10 mouse cellular contexts compared by ENCODE assay signal in genomic region chr7:110645311-110645710, GRCm38 (mm10). TPM values are rescaled to one million over a fixed set of nuclear protein-coding genes. Genes with fewer than 3 reads are reported as not detected.
DNase-seq lines count a peak whose midpoint lies in the region; ATAC-seq and TF ChIP-seq lines count a peak whose summit lies in the region.
"Had no signal": no experiment of that assay in that cellular context is flagged by ENCODE, and none has a peak within 500 bp of the region (broad histone marks: within the 10 kb centered on the region; RNA-seq: fewer than 3 reads in every experiment).

No protein-coding gene starts in this region.

- peak; percentile 45 for DNase-seq in liver, postnatal 0 days
- no peak for DNase-seq in liver, embryonic 11.5 days (ENCODE audit: low spot score)
- peak; percentile 81 for DNase-seq in adrenal gland, postnatal 10 days
- DNase-seq in embryonic facial prominence, embryonic 10.5 days (ENCODE audit: low spot score) = peak; percentile 54
- DNase-seq in left cerebral cortex, postnatal 10 days (ENCODE audit: extremely low spot score in 1 of 2, low spot score in 2 of 2) = peak; percentile 64 to 65
- DNase-seq in midbrain, postnatal 0 days (ENCODE audit: low spot score) = peak; percentile 85
- no peak for DNase-seq in natural killer cell, adult 2 months (ENCODE audit: low spot score in 2 of 2)

- H3K27ac ChIP-seq in liver, postnatal 0 days (ENCODE audit: low read depth) = no peak overlapping the region
- H3K27ac ChIP-seq in liver, embryonic 11.5 days (ENCODE audit: low read depth, low read length) = no peak overlapping the region
- no peak overlapping the region for H3K27ac ChIP-seq in embryonic facial prominence, embryonic 10.5 days (replicated peaks)
- H3K27ac ChIP-seq in hindbrain, embryonic 13.5 days = no peak overlapping the region
- no peak overlapping the region for H3K27ac ChIP-seq in midbrain, postnatal 0 days (ENCODE audit: low read depth, low read length)
- H3K27ac ChIP-seq: embryonic facial prominence, embryonic 13.5 days had no signal

- peak; percentile 70 for TF ChIP-seq CTCF in liver, postnatal 0 days (IDR thresholded peaks at IDR 0.05; ENCODE audit: low read depth)
- TF ChIP-seq CTCF in midbrain, postnatal 0 days (IDR thresholded peaks at IDR 0.05) = peak; percentile 86

- H3K4me2 ChIP-seq in liver, postnatal 0 days (ENCODE audit: low read depth, low read length) = no peak overlapping the region
- no peak overlapping the region for H3K4me2 ChIP-seq in liver, embryonic 11.5 days
- no peak overlapping the region for H3K4me2 ChIP-seq in hindbrain, embryonic 13.5 days
- no peak overlapping the region for H3K4me2 ChIP-seq in midbrain, postnatal 0 days (ENCODE audit: low read depth, low read length, poor library complexity, severe bottlenecking)
- H3K4me2 ChIP-seq: embryonic facial prominence, embryonic 13.5 days had no signal

- H3K9ac ChIP-seq in liver, postnatal 0 days (replicated peaks) = no peak overlapping the region
- H3K9ac ChIP-seq in liver, embryonic 11.5 days (ENCODE audit: low read depth, low read length) = no peak overlapping the region
- no peak overlapping the region for H3K9ac ChIP-seq in hindbrain, embryonic 13.5 days
- no peak overlapping the region for H3K9ac ChIP-seq in midbrain, postnatal 0 days (replicated peaks; ENCODE audit: low read length, poor library complexity, severe bottlenecking)
- H3K9ac ChIP-seq: embryonic facial prominence, embryonic 13.5 days had no signal

- no peak for TF ChIP-seq EP300 in liver, postnatal 0 days (IDR thresholded peaks at IDR 0.05; ENCODE audit: low read depth)

- 75% methylated on average over 5 of the region's 5 CpGs for WGBS in liver, postnatal 0 days (ENCODE audit: insufficient replicate concordance)
- 72% methylated on average over 5 of the region's 5 CpGs for WGBS in liver, embryonic 11.5 days
- 78% methylated on average over 5 of the region's 5 CpGs for WGBS in embryonic facial prominence, embryonic 10.5 days
- WGBS in hindbrain, embryonic 13.5 days = 77% methylated on average over 5 of the region's 5 CpGs
- 73% methylated on average over 5 of the region's 5 CpGs for WGBS in midbrain, postnatal 0 days

- no peaks in the 10 kb centered on the region for H3K9me3 ChIP-seq in liver, postnatal 0 days (ENCODE audit: low read length)
- H3K9me3 ChIP-seq in liver, embryonic 11.5 days (ENCODE audit: control insufficient read depth, low read length) = peaks cover 5% of the 10 kb centered on the region; the same call in 1 of the 2 replicates
- H3K9me3 ChIP-seq in embryonic facial prominence, embryonic 10.5 days = peaks cover 7% of the 10 kb centered on the region
- H3K9me3 ChIP-seq in hindbrain, embryonic 13.5 days = peaks cover 5% of the 10 kb centered on the region; the same call in 1 of the 2 replicates
- H3K9me3 ChIP-seq in midbrain, postnatal 0 days (ENCODE audit: low read length) = 0 out of 2 replicates have a peak, but pooled peaks cover 3% of the 10 kb centered on the region
- H3K9me3 ChIP-seq: embryonic facial prominence, embryonic 13.5 days had no signal

- peaks cover 10% of the 10 kb centered on the region for H3K4me1 ChIP-seq in liver, postnatal 0 days (ENCODE audit: insufficient read depth)
- no peaks in the 10 kb centered on the region; the same call in none of the 2 replicates for H3K4me1 ChIP-seq in liver, embryonic 11.5 days (replicated peaks; ENCODE audit: control insufficient read depth, insufficient read depth, low read length)
- peaks cover 28% of the 10 kb centered on the region for H3K4me1 ChIP-seq in embryonic facial prominence, embryonic 10.5 days
- no peaks in the 10 kb centered on the region for H3K4me1 ChIP-seq in hindbrain, embryonic 13.5 days (replicated peaks)
- H3K4me1 ChIP-seq in midbrain, postnatal 0 days (ENCODE audit: insufficient read depth, low read length) = no peaks in the 10 kb centered on the region
- H3K4me1 ChIP-seq: embryonic facial prominence, embryonic 13.5 days had no signal

- no peak overlapping the region for H3K4me3 ChIP-seq in liver, postnatal 0 days (ENCODE audit: low read depth, low read length)
- no peak overlapping the region for H3K4me3 ChIP-seq in liver, embryonic 11.5 days (ENCODE audit: low read depth, low read length)
- H3K4me3 ChIP-seq in embryonic facial prominence, embryonic 10.5 days = no peak overlapping the region
- H3K4me3 ChIP-seq in hindbrain, embryonic 13.5 days = no peak overlapping the region
- no peak overlapping the region for H3K4me3 ChIP-seq in midbrain, postnatal 0 days (ENCODE audit: low read depth, low read length)
- H3K4me3 ChIP-seq: embryonic facial prominence, embryonic 13.5 days; megakaryocyte, embryonic 14.5 days had no signal

- H3K27me3 ChIP-seq in liver, postnatal 0 days (ENCODE audit: insufficient read depth, low read length) = no peaks in the 10 kb centered on the region
- H3K27me3 ChIP-seq in liver, embryonic 11.5 days (replicated peaks; ENCODE audit: control insufficient read depth, insufficient read depth, low read length) = no peaks in the 10 kb centered on the region
- H3K27me3 ChIP-seq in embryonic facial prominence, embryonic 10.5 days (replicated peaks; ENCODE audit: low read depth, poor library complexity, severe bottlenecking) = no peaks in the 10 kb centered on the region
- H3K27me3 ChIP-seq in hindbrain, embryonic 13.5 days = 0 out of 2 replicates have a peak, but pooled peaks cover 3% of the 10 kb centered on the region
- H3K27me3 ChIP-seq in midbrain, postnatal 0 days (ENCODE audit: insufficient read depth, low read length) = no peaks in the 10 kb centered on the region
- H3K27me3 ChIP-seq: embryonic facial prominence, embryonic 13.5 days had no signal

- ATAC-seq in liver, postnatal 0 days = peak; percentile 35
- ATAC-seq in liver, embryonic 11.5 days (replicated peaks; ENCODE audit: low FRiP score) = no peak
- ATAC-seq in hindbrain, embryonic 13.5 days (ENCODE audit: low FRiP score) = peak; percentile 57; the same call in 1 of the 2 replicates
- ATAC-seq in midbrain, postnatal 0 days (ENCODE audit: low FRiP score) = peak; percentile 65; the same call in 1 of the 2 replicates

- intact Hi-C loops in left cerebral cortex, postnatal 10 days (cut with DNase I) = loop anchor here (5.0 kb wide), 1 partner anchor 157 kb away; no protein-coding TSS in a partner anchor

- no peaks in the 10 kb centered on the region for H3K36me3 ChIP-seq in liver, postnatal 0 days (replicated peaks; ENCODE audit: insufficient read depth, low read length)
- no peaks in the 10 kb centered on the region; the same call in 1 of the 2 replicates for H3K36me3 ChIP-seq in liver, embryonic 11.5 days (ENCODE audit: control insufficient read depth, insufficient read depth, low read length)
- no peaks in the 10 kb centered on the region; the same call in 1 of the 2 replicates for H3K36me3 ChIP-seq in embryonic facial prominence, embryonic 10.5 days (replicated peaks)
- H3K36me3 ChIP-seq in hindbrain, embryonic 13.5 days = no peaks in the 10 kb centered on the region
- no peaks in the 10 kb centered on the region for H3K36me3 ChIP-seq in midbrain, postnatal 0 days (ENCODE audit: insufficient read depth, low read length)
- H3K36me3 ChIP-seq: embryonic facial prominence, embryonic 13.5 days had no signal

RNA-seq across cellular contexts. Expression of gene Adm, which starts 17.9 kb away (rescaled TPM):
- 3.4 and 3.7 TPM in 2 replicates for polyA plus RNA-seq in liver, postnatal 0 days (2015; fragmentation: Nextera tagmentation; extraction: Ambion mirVana)
- polyA plus RNA-seq in liver, embryonic 11.5 days (2014; fragmentation: Nextera tagmentation; extraction: Ambion mirVana) = 8.8 and 10.6 TPM in 2 replicates
- 10 to 100 TPM; 18.0 to 18.4 TPM for total RNA-seq in adrenal gland, postnatal 10 days (2021)
- polyA plus RNA-seq in embryonic facial prominence, embryonic 10.5 days (2016; fragmentation: Nextera tagmentation; extraction: Ambion mirVana) = 1.9 and 2.9 TPM in 2 replicates
- polyA plus RNA-seq in hindbrain, embryonic 13.5 days (2015; fragmentation: Nextera tagmentation; extraction: Ambion mirVana) = 3.0 and 3.9 TPM in 2 replicates
- total RNA-seq in left cerebral cortex, postnatal 10 days (2021) = 1 to 10 TPM; 1.5 to 3.4 TPM
- total RNA-seq in midbrain, postnatal 0 days (2014; rRNA removed) = 0.82 and 1.2 TPM in 2 replicates
- 2.5 and 2.6 TPM in 2 replicates for polyA plus RNA-seq in midbrain, postnatal 0 days (2015; fragmentation: Nextera tagmentation; extraction: Ambion mirVana)

RNA-seq across cellular contexts. Expression of gene Sbf2, which starts 30.6 kb away (rescaled TPM):
- 5.6 and 5.9 TPM in 2 replicates for polyA plus RNA-seq in liver, postnatal 0 days (2015; fragmentation: Nextera tagmentation; extraction: Ambion mirVana)
- polyA plus RNA-seq in liver, embryonic 11.5 days (2014; fragmentation: Nextera tagmentation; extraction: Ambion mirVana) = 13.8 and 14.6 TPM in 2 replicates
- 10 to 100 TPM; 52.8 to 57.7 TPM for total RNA-seq in adrenal gland, postnatal 10 days (2021)
- 27.8 and 29.5 TPM in 2 replicates for polyA plus RNA-seq in embryonic facial prominence, embryonic 10.5 days (2016; fragmentation: Nextera tagmentation; extraction: Ambion mirVana)
- polyA plus RNA-seq in hindbrain, embryonic 13.5 days (2015; fragmentation: Nextera tagmentation; extraction: Ambion mirVana) = 60.3 and 62.1 TPM in 2 replicates
- 10 to 100 TPM; 78.8 to 81.4 TPM for total RNA-seq in left cerebral cortex, postnatal 10 days (2021)
- 80.1 and 114 TPM in 2 replicates for total RNA-seq in midbrain, postnatal 0 days (2014; rRNA removed)
- 31.5 and 41.0 TPM in 2 replicates for polyA plus RNA-seq in midbrain, postnatal 0 days (2015; fragmentation: Nextera tagmentation; extraction: Ambion mirVana)

Comparison
In these comparisons a context has a peak if more than half of its experiments do, and no peak if none do; other contexts are left out.
1. DNase-seq: peak in liver, postnatal 0 days (single experiment), adrenal gland, postnatal 10 days (single experiment), embryonic facial prominence, embryonic 10.5 days (single experiment), left cerebral cortex, postnatal 10 days (2 of 2) and midbrain, postnatal 0 days (single experiment); none in liver, embryonic 11.5 days (single experiment) and natural killer cell, adult 2 months (0 of 2).